Mouse (Mus musculus): Measurements from ENCODE around the gene Gsdmc3.
A peak's percentile ranks its signal among the peaks of the same experiment; 100 is the strongest.
"Not testable (repeated sequence)": the region's sequence is repeated elsewhere in the genome, so short reads cannot be mapped to it uniquely, and the experiment has no call there.

Gene Gsdmc3

DNA sequence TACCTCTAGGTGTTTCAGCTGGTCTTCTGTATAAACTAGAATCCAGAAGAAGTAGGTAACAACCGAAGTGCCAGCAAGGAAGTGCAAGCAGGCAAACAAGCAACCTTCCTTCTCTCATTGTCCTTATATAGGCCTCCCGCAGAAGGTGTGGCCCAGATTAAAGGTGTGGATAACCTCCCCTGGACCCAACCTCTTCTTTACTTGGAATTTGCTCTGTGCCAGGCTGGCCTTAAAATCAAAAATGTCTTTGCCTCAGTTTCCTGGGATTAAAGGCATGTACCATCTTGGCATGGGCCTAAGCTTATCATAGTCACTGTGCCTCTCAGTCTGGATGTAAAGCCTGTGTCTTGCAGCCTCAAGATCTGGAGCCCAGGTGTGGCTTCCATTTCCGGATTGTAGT is at the start of gene Gsdmc3:
Gene Gsdmc3, minus strand, starts transcription at position 101 of the 400 bp plus-strand sequence.
- not testable (repeated sequence) for DNase-seq

- DNase-seq: no peak
Measured at GRCm38 (mm10) chr15:63926201-63926600, 47.8 kb upstream of the Gsdmc3 start.

DNA sequence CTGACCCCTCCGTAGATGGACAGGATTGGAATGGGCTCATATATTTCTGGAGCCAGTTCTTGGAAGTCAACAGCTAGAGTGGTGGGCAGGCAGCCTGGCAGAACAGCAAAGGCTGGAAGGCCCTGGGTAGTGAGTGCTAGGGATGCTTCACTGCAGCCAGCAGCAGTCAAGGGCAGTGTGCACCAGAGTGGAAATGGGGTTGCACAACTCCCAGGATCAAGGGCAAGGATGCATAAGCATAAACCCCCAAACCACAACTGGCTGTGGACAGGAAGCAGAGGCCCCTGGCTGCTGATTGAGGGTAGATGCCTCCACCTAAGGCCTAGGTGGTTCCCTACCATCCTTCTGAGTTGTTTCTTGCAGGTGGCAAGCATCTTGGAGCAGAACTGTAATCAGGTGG is 46.1 kb upstream of the Gsdmc3 start:
- no peak for DNase-seq

GRCm38 (mm10) chr15:63921618-63922017 is 43.3 kb upstream of the Gsdmc3 start:
- not testable (repeated sequence) for DNase-seq

DNA sequence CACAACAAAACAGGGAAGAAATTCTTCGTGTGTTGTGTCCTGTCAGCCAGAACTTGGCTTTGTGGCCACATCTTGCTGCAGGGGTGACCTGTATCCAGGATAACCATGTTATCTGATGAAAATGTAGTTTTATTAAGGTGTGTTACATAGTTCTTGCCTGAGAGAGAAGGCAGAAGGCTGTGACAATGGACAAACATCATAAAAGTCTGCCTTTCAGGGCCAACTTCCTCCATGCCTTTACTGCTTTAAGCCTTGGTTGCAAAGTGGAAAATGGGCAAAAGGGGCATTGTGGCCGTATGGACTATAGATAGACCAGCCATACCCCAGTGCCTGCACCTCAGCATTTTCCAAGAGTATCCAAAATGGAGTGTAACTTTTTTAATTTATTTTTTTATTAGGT is 41.4 kb upstream of the Gsdmc3 start:
- not testable (repeated sequence) for DNase-seq

DNA sequence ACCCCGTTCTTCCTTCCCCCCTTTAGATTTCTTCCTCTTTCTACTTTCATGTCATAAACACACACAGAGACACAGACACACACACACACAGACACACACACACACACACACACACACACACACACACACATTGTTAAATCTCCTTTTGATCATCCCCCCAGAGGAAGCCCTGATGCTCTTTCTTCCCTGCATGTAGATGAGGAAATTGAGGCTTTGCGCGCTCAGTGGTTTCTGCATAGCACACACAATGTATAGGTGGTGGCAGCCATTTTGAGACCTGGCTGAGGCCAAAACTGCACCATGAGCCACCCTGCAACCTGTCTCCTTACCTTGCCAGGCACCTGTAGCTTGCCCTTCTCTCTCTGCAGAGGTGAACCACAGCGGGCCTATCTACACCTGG is 38.2 kb upstream of the Gsdmc3 start:
- DNase-seq: not testable (repeated sequence)

GRCm38 (mm10) chr15:63912197-63912596 is 33.8 kb upstream of the Gsdmc3 start, which contains the start of gene Gsdmc4:
TSS of gene Gsdmc4 (minus strand) at chr15:63912297.
- not testable (repeated sequence) for DNase-seq

- not testable (repeated sequence) for DNase-seq
Measured at GRCm38 (mm10) chr15:63909896-63910295, 31.5 kb upstream of the Gsdmc3 start.

DNA sequence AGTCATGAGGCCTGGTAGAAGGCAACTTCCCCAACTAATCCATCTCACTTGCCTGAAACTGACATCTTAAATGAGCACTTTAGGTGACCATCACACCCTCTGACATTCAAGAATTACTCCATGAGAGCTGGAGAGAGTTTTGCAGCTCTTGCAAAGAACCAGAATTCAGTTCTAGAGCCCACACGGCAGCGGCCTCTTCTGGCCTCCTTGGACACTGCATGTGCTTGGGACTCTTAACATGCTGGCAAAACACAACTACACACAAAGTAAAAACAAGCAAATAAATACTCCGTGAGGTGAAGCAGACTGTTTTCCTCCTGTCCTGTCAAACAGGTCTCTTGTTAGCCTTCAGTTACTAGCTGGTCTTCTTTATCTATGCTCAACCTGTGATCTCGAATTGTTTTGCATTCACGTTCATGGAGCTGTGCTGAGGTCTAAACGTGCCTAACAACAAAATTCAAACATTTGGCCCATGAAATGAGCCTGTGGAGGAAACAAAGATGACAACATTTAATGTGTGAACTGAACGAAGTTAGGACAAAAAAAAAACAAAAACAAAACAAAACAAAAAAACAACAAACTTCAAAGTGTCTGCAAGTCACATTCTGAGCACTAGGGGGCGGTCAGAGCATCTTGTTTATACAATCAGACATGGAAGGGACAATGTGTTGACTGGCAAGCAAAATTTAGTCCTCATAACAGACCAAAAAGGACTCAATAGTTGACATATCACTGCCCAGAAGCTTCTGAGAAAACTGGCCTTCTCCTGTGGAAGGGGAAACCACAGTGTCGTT is 17.4 kb upstream of the Gsdmc3 start:
- peak; percentile 13 for DNase-seq

DNA sequence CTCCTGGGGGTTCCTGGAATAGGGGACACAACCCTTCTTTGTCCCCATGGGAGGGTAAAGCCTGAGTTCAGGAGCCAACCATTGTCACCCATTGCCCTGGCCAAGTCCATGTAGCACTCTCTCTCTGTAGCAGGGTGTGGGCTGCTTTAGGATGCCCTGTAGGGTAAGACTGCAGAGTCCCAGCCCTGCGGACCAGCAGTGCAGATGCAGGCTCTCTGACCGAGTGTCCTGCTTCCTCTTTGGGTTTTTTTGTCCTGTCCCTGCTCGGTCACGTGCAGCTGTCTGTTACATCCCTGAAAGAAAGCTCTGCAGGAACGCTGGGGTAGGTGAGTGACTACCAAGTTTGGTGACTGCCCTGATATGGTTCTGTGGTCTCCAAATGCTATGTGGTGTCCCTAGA is 10.1 kb upstream of the Gsdmc3 start:
- not testable (repeated sequence) for DNase-seq

DNA sequence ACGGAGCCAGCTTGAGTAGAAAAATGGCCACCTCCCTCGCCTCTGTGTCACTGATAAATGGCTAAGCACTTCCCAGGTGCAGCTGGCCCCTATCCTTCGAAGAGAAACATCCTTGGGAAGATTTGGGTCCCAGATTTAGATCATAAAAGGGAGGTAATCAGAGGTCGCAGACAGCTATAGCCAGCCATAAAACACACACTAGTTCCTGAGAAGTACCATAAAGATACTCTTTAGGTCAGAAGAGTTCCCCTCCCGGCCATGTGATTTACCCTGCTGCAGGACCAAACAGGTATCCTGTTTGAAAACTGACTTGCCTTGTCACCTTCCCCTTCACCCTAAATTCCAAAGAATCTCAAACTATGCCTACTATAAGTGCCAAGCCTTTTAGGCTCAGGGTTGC is 9.6 kb upstream of the Gsdmc3 start:
- DNase-seq: not testable (repeated sequence)

DNA sequence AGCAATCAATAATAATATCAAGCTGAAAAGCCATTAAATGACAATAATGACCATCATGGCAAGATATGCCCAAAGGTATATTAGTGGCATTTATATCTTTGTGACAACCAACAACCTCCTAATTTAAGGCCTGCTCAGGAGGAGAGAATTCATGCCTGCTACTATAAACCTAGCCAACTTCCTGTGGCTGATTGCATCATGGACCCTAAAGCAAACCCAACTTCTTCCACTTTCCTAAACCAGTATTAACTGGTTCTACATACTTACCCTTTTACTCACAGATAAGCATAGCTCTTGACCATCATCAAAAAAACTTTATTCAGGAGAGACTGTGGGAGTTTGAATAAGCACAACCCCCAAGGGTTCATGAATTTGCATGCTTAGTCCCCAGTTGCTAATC is 2.2 kb downstream of the Gsdmc3 start:
- not testable (repeated sequence) for DNase-seq

DNA sequence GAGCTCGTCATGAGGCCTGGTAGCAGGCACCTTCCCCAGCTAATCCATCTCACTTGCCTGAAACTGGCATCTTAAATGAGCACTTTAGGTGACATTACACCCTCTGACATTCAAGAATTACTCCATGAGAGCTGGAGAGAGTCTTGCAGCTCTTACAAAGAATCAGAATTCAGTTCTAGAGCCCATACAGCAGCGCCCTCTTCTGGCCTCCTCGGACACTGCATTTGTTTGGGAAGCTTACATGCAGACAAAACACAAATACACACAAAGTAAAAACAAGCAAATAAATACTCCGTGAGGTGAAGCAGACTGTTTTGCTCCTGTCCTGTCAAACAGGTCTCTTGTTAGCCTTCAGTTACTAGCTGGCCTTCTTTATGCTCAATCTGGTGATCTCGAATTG is 16.4 kb downstream of the Gsdmc3 start:
- DNase-seq: peak; percentile 9

All from right cerebral cortex, postnatal 14 days (tissue).